Mouse (Mus musculus) intestine, embryonic 15.5 days (tissue): ENCODE measurements around the gene Map3k5. TPM values are rescaled to one million over a fixed set of nuclear protein-coding genes. Genes with fewer than 3 reads are reported as not detected.

Experiments used
- ATAC-seq: fragments of 200-750 bp; cut with Nextera tagmentation; 2 replicates; pipeline ENCODE4 v1.8.0; 2017; ENCODE audit warnings: moderate TSS enrichment, moderate library complexity
- H3K27ac ChIP-seq: fragments of 300-500 bp; sonication (generic); 2 replicates; pipeline ENCODE4 v1.5.1; 2015; ENCODE audit warnings: mild to moderate bottlenecking, inconsistent platforms
- H3K27me3 ChIP-seq: fragments of 300-500 bp; sonication (generic); replicated peaks from 2 replicates; pipeline ENCODE4 v1.6.1; 2015; ENCODE audit warnings: inconsistent platforms
- H3K36me3 ChIP-seq: fragments of 300-500 bp; sonication (generic); 2 replicates; pipeline ENCODE4 v1.6.1; 2015; ENCODE audit warnings: inconsistent platforms
- H3K4me1 ChIP-seq: fragments of 300-500 bp; sonication (generic); replicated peaks from 2 replicates; pipeline ENCODE4 v1.6.1; 2015; ENCODE audit warnings: inconsistent platforms
- H3K4me2 ChIP-seq: fragments of 300-500 bp; sonication (generic); replicated peaks from 2 replicates; pipeline ENCODE4 v1.6.1; 2015; ENCODE audit warnings: mild to moderate bottlenecking, inconsistent platforms
- H3K4me3 ChIP-seq: fragments of 300-500 bp; sonication (generic); replicated peaks from 2 replicates; pipeline ENCODE4 v1.5.1; 2015; ENCODE audit warnings: inconsistent platforms
- H3K9ac ChIP-seq: fragments of 300-500 bp; sonication (generic); 2 replicates; pipeline ENCODE4 v1.6.1; 2015; ENCODE audit warnings: inconsistent platforms
- H3K9me3 ChIP-seq: fragments of 300-500 bp; sonication (generic); 2 replicates; pipeline ENCODE4 v1.6.1; 2016; ENCODE audit warnings: inconsistent platforms
- WGBS: fragments of 180-500 bp; shearing (Covaris S2); methylation state at CpG from one replicate; pipeline ENCODE4 v1.1.7; 2015; 5-methylcytosine and 5-hydroxymethylcytosine counted together
- polyA plus RNA-seq: library from polyadenylated mRNA; unstranded; fragments of >200 nt; fragmentation: Nextera tagmentation; extraction: Ambion mirVana; gene quantifications from 2 replicates; pipeline ENCODE4 v1.2.1, GENCODE M21; 2015

Map3k5 gene
- polyA plus RNA-seq, 1 experiment from 2014 or later: 1.9 TPM

DNA sequence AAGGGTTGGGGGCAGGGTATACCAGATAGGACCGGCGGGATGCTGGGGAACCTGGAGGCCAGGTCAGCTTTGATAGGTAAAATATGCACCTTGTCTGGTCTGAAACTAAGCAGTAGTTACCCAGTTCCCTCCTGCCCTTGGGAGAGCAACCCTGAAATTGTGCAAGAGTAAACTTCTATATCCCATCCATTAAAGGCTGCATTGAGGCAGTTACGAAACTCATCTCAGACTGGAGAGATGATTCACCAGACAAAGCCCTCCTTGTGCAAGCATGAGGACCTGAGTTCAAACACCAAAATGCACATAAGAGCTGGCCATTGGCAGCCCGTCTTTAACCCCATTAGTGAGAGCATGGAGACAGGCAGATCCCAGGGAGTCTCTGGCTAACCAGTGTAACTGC, 233.2 kb downstream of the Map3k5 start:
- ATAC-seq: no peak
- no peak overlapping the region for H3K4me2 ChIP-seq
- H3K36me3 ChIP-seq: no peaks in the 10 kb centered on the region
- 83% methylated on average over 4 of the region's 4 CpGs for WGBS
- no peak overlapping the region for H3K4me3 ChIP-seq
- no peaks in the 10 kb centered on the region for H3K9me3 ChIP-seq
- no peak overlapping the region for H3K9ac ChIP-seq
- no peaks in the 10 kb centered on the region for H3K27me3 ChIP-seq
- no peak overlapping the region for H3K27ac ChIP-seq
- H3K4me1 ChIP-seq: peaks cover 22% of the 10 kb centered on the region

DNA sequence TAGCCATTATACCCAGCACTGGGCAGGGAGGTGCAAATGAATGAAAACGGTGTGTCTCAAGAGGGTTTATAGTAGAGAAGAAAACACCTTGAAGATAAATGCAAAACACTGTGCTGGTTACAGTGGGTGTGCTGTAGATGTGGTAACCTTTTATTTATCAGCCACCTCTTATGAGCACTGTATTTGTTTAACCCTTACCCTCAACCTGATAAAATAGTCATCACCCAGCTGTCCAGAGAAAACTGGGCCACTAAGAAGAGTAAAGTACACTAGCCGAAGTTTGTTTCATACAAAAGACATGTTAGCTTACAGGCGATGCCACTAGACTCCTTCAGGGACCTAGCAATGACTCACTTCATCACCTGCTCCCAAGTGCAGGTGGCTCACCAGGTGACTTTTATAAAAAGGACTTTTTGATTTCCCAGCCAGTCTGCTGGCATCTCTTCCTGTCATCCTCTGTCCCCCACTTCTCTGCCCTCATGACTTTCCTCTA, 235.0 kb downstream of the Map3k5 start:
- 54% methylated on average over 3 of the region's 3 CpGs for WGBS
- Histone ChIP-seq H3K9me3 (no peaks in the 10 kb centered on the region), H3K4me1 (peaks cover 22% of the 10 kb centered on the region), H3K27ac (peak overlapping the region; percentile 27; the same call in 1 of the 2 replicates), H3K9ac (no peak overlapping the region), H3K27me3 (no peaks in the 10 kb centered on the region), H3K4me3 (no peak overlapping the region), H3K36me3 (no peaks in the 10 kb centered on the region), H3K4me2 (no peak overlapping the region)
- peak; percentile 32; the same call in 1 of the 2 replicates for ATAC-seq

DNA sequence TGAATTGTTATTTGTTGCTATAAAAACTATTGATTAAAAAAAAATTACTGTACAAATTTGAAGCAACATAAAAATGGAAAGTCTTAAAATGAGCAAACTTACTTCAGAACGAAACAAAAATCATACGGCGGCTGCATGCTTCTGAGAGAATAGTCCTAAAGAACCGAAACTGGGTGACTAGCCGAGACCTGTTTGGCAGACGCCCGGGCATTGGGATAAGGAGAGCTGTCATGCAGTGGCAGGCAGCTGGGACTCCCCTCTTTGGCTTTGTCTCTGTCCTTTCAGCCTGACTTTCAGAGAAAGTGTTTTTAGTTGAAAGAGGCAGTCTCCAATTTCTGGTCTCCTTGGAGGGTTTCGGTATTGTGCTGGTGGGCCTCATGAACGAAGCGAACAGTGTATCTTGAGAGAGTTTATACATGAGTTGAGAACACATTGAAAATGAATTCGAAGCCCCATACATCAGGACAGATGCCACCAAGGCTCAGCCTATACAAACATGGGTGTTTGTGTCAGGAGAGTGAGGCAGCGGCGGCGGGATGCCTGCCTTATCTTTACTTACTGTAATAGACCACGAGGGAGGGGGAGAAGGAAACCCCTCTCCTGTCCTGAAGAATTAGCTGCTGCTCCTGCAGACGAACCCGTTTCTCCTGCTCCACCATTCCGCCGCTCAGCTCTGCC, 235.8 kb downstream of the Map3k5 start:
- no peaks in the 10 kb centered on the region for H3K36me3 ChIP-seq
- H3K4me3 ChIP-seq: peak overlapping the region; percentile 22
- ATAC-seq: no peak; the same call in 1 of the 2 replicates
- peaks cover 22% of the 10 kb centered on the region for H3K4me1 ChIP-seq
- H3K9ac ChIP-seq: peak overlapping the region; percentile 26; the same call in 1 of the 2 replicates
- peak overlapping the region; percentile 60 for H3K4me2 ChIP-seq
- WGBS: 25% methylated on average over 19 of the region's 19 CpGs
- H3K27ac ChIP-seq: peak overlapping the region; percentile 51; the same call in 1 of the 2 replicates
- H3K9me3 ChIP-seq: no peaks in the 10 kb centered on the region
- no peaks in the 10 kb centered on the region for H3K27me3 ChIP-seq

DNA sequence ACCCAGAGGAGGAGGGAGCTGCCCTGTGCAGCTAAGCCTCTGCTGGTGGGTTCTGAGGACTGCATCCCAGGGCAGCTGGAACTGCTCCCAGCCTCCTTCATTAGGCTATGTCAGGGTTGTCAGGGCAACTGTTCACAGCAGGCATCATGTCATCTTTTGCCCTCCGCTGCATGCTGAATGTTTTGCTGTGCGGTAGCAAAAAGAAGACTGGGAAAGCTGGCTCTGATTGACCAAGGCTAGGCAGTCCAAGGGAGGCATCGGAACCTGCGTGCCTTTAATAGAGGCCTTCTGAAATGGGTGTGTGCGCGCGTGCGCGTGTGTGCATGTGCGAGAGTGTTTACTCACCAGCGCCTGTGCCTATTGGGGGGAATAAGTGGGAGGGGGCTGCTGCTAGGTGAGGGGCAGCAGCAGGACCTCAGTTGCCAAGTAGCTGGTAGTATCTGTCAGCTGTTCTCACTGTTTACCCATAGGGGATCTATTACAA, 236.4 kb downstream of the Map3k5 start:
- no peaks in the 10 kb centered on the region for H3K9me3 ChIP-seq
- H3K27me3 ChIP-seq: no peaks in the 10 kb centered on the region
- peak overlapping the region; percentile 60 for H3K4me2 ChIP-seq
- peak; percentile 92 for ATAC-seq
- H3K4me1 ChIP-seq: peaks cover 22% of the 10 kb centered on the region
- peak overlapping the region; percentile 22 for H3K4me3 ChIP-seq
- no peaks in the 10 kb centered on the region for H3K36me3 ChIP-seq
- peak overlapping the region; percentile 26; the same call in 1 of the 2 replicates for H3K9ac ChIP-seq
- WGBS: 32% methylated on average over 11 of the region's 11 CpGs
- H3K27ac ChIP-seq: peak overlapping the region; percentile 51; the same call in 1 of the 2 replicates

DNA sequence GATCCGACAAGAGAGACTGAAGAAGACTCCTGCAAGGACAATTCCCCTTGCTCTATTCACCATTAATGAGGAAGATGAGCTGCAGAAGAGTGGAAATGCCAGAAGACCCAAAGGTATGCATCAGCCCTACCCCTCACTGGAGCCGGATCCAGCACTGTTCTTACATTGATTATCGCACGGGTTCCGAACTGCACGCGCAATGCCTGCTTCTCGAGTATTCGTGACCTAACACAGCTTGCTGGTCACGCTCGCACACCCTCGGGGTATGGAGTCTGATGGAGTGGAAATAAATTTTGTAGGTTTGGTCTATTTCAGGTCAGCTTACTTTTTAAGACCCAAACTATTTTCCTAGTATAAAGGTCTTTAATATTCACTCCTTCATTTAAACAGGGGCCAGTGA, 236.9 kb downstream of the Map3k5 start:
- 80% methylated on average over 12 of the region's 12 CpGs for WGBS
- H3K4me2 ChIP-seq: no peak overlapping the region
- no peak overlapping the region for H3K9ac ChIP-seq
- H3K4me1 ChIP-seq: peaks cover 22% of the 10 kb centered on the region
- H3K27ac ChIP-seq: no peak overlapping the region
- no peaks in the 10 kb centered on the region for H3K9me3 ChIP-seq
- H3K4me3 ChIP-seq: no peak overlapping the region
- H3K36me3 ChIP-seq: no peaks in the 10 kb centered on the region
- no peaks in the 10 kb centered on the region for H3K27me3 ChIP-seq
- no peak; the same call in 1 of the 2 replicates for ATAC-seq

DNA sequence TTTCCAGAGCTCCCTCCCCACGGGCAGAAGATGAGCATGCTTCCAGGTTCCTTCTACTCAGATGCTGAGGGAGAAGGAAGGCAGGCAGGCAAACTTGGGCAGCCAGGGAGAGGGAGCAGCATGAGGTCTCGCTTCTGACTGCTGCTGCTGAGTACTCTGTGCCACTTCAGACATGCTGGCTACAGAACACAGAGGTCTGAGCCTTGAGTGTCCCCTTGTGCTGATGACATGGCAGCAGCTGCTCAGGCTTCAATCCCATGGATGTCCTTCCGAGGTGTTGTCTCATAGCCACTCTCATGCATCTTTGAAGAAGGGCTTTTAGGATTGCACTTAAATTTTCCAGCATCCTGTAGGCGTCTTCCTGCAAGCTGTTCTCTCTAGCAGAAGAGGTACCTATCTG, 237.5 kb downstream of the Map3k5 start:
- H3K36me3 ChIP-seq: no peaks in the 10 kb centered on the region
- H3K27ac ChIP-seq: no peak overlapping the region
- 64% methylated on average over 4 of the region's 4 CpGs for WGBS
- H3K9me3 ChIP-seq: no peaks in the 10 kb centered on the region
- H3K4me3 ChIP-seq: no peak overlapping the region
- no peak for ATAC-seq
- peaks cover 23% of the 10 kb centered on the region for H3K4me1 ChIP-seq
- no peak overlapping the region for H3K9ac ChIP-seq
- no peaks in the 10 kb centered on the region for H3K27me3 ChIP-seq
- no peak overlapping the region for H3K4me2 ChIP-seq

DNA sequence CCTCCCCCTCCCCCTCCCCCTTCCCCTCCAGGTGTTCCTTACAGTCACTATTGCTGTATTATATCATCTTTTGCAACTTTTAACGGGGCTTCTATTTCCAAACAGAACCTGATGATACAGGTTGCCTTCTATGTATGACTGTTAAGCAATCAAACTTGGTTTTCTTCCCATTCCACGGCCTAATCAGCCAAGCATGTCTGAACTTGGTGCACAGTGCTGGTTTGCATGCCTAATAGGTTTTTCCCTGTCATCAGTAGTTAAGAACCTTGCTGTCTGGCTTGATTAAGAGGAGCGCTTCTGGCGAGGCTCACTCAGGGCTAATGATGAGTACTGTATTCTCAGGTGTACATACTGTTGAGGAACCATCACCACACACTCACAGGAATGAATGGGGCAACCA, 239.5 kb downstream of the Map3k5 start:
- no peak overlapping the region for H3K4me3 ChIP-seq
- peaks cover 19% of the 10 kb centered on the region for H3K4me1 ChIP-seq
- H3K36me3 ChIP-seq: no peaks in the 10 kb centered on the region
- no peak overlapping the region for H3K27ac ChIP-seq
- ATAC-seq: no peak
- no peak overlapping the region for H3K4me2 ChIP-seq
- WGBS: 83% methylated on average over 4 of the region's 4 CpGs
- no peaks in the 10 kb centered on the region for H3K27me3 ChIP-seq
- no peaks in the 10 kb centered on the region for H3K9me3 ChIP-seq
- no peak overlapping the region for H3K9ac ChIP-seq

DNA sequence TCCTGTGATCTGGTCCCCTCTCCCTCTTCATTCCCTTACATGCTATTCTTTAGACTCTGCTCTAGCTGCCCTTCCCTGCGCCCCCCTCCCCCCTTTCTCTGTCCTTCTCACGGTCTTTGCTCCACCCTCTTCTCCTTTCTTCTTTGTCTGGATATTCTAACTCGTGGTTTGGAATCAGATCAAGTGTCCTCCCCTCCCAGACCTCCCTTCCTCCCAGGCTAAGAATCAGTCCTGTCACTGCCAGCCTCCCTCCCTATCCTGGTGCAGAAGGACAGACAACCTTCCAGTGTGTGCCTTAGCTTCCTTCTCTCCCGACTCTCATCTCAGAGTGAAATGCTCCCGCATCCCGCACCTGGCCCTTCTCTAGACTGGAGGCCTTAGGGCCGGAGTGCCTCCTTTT, 241.8 kb downstream of the Map3k5 start:
- Histone ChIP-seq H3K9ac (no peak overlapping the region), H3K4me1 (0 out of 2 replicates have a peak, but pooled peaks cover 6% of the 10 kb centered on the region), H3K27ac (no peak overlapping the region), H3K27me3 (no peaks in the 10 kb centered on the region), H3K4me3 (no peak overlapping the region), H3K36me3 (no peaks in the 10 kb centered on the region), H3K9me3 (no peaks in the 10 kb centered on the region), H3K4me2 (no peak overlapping the region)
- 68% methylated on average over 7 of the region's 7 CpGs for WGBS
- no peak for ATAC-seq

DNA sequence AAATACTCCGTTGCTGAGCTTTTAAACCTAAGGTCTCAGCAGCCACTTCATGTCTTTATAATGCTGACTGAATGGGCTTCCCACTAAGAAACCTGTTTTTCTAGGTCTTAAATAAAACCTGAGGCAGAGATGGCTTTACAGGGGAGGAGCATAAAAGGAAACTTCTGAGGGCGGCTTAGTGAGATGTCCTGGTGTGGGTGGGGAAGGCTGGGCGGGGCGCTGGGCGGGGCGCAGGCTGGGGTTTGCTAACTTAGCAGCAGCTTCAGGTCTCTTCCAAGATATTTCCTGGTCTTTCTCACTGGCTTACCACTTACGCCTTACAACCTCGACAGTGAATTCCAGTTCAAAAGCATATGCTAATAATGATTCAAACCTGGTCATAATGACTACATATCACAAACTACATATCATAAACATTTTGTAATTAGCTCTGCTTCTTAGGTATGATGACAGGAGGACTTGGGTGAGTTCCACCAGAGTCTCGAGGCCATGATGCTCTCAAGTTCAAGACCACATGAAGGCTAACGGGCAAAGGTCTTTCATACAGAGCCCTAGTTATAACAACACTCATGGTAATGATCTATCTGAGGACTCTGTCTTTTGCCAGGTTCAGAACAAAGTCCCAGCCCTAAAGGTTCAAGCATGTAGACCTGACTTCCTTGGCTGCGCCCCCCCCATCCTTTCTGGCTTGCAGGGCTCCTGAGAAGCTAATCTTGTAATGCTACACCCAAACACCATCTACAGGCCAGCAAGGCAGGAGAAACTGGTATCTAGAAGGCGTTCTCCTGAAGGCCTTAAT, 244.7 kb downstream of the Map3k5 start:
- whole genome bisulfite sequencing: 27% methylated on average over 12 of the region's 12 CpGs
- Histone ChIP-seq H3K9me3 (no peaks in the 10 kb centered on the region), H3K4me1 (peaks cover 14% of the 10 kb centered on the region; the same call in 1 of the 2 replicates), H3K4me3 (no peak overlapping the region), H3K9ac (no peak overlapping the region), H3K36me3 (no peaks in the 10 kb centered on the region), H3K4me2 (no peak overlapping the region), H3K27me3 (no peaks in the 10 kb centered on the region), H3K27ac (peak overlapping the region; percentile 63)
- peak; percentile 94 for ATAC-seq

DNA sequence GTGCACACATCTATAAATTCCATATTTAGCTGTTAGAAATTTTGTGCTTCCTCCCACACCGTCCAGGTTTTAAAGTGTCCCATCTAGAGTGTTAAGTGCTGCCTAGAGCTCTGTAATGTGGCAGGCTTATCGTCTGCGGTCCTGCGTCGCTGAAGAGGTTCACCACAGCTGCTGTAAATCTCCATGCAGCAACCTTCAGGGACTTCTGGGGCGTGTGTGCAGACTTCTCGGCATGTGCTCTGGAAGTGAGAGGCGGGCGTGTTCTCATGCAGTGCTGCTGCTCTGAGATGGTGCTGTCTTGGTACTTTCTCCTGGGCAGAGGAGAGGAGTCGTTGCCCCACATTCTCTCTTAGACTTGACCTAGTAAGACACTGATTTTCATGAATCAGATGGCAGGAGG, 246.9 kb downstream of the Map3k5 start:
- Histone ChIP-seq H3K4me2 (no peak overlapping the region), H3K4me1 (peaks cover 14% of the 10 kb centered on the region; the same call in 1 of the 2 replicates), H3K27ac (no peak overlapping the region), H3K4me3 (no peak overlapping the region), H3K36me3 (no peaks in the 10 kb centered on the region), H3K27me3 (no peaks in the 10 kb centered on the region), H3K9me3 (no peaks in the 10 kb centered on the region), H3K9ac (no peak overlapping the region)
- 24% methylated on average over 10 of the region's 10 CpGs for WGBS
- no peak for ATAC-seq

DNA sequence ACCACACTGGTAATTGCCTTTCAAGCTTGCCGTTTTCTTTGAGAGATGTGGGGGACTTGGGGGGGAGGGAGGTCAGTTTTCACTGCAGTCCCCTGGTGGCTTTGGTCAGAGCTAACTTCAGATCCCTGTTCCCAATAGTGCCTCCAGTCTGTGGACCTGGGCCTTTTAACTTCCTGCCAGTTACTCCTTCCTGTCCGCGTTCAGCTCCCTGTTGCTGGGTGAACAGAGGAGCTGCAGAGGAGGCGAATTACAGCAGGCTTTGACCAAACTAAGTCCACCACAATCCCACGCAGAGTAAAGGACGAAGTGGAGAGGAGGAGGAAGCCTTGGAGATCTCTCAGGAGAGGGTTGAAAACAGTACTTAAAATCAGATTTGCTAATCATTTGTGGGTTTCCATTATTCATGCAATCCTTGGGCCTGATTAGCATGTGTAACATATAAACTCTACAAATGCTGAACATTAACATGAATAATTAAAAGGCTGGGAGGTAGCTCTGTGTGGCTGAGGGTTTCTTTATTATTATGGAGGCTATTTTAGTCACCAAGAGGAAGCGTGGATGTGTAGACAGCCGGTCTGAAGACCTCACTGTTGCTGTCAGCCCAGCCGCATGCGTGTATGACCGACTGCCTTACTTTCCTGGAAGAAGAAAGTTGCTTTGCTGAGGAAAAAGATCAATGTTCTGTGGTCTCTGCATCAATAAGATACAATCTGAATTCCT, 247.6 kb downstream of the Map3k5 start:
- 51% methylated on average over 11 of the region's 11 CpGs for WGBS
- H3K9ac ChIP-seq: no peak overlapping the region
- no peak overlapping the region for H3K27ac ChIP-seq

DNA sequence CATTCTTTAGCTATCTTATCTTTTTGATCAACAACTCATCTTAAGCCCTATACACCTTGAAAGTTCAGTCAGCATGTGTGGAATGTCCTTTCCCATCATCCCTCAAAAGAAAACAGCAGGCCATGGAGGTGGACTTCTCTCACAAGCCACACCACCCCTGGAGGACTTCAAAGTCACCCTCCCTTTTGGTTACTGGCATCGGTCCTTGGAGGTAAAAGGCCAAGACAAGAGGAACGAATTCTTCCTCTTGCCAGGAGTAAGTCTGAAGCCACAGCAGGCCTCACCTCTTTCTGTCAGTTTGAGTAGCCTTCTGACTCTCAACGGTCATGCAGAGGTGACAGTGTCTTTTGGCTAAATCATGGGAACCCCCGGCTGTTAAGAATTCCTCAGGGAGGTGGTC, 250.1 kb downstream of the Map3k5 start:
- ATAC-seq: no peak
- H3K9ac ChIP-seq: no peak overlapping the region
- H3K4me3 ChIP-seq: no peak overlapping the region
- H3K4me1 ChIP-seq: peaks cover 9% of the 10 kb centered on the region; the same call in 1 of the 2 replicates
- no peak overlapping the region for H3K4me2 ChIP-seq
- H3K27me3 ChIP-seq: no peaks in the 10 kb centered on the region
- H3K27ac ChIP-seq: no peak overlapping the region
- no peaks in the 10 kb centered on the region for H3K9me3 ChIP-seq
- WGBS: 74% methylated on average over 4 of the region's 4 CpGs
- H3K36me3 ChIP-seq: no peaks in the 10 kb centered on the region

More for the DNA sequence above, 247.6 kb downstream of the Map3k5 start:
- Histone ChIP-seq H3K36me3 (no peaks in the 10 kb centered on the region), H3K4me2 (no peak overlapping the region), H3K9me3 (no peaks in the 10 kb centered on the region), H3K27me3 (no peaks in the 10 kb centered on the region), H3K4me3 (no peak overlapping the region), H3K4me1 (peaks cover 12% of the 10 kb centered on the region; the same call in 1 of the 2 replicates)
- no peak for ATAC-seq
